Comparison of ENCODE assay signal across 8 mouse cellular contexts in the genomic region with DNA sequence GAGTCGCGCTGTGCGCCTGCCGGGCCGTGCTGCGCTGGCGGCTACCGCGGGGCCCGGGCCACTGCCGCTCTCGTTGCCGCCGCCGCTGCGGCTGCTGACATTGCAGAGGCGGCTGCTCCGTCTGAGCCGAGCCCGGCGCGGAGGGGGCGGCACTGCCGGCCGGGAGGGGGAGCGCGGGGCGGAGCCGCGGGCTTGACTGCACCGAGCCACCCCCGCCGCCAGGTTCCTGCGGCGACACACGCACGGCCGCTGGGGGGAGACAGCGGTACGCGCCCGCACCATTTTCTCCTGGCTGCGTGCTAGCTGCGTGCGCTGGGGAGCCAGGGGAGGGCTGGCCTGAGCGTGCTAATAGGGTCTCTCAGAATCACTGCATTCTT. TPM values are rescaled to one million over a fixed set of nuclear protein-coding genes. Genes with fewer than 3 reads are reported as not detected.
DNase-seq lines count a peak whose midpoint lies in the region; ATAC-seq and TF ChIP-seq lines count a peak whose summit lies in the region.

A gene (minus strand): TSS at position 131 of the 377 bp plus-strand sequence.

- H3K9ac ChIP-seq in hindbrain, embryonic 14.5 days, result peak within 1 kb of the TSS; percentile 97
- peak within 1 kb of the TSS; percentile 30 for H3K9ac ChIP-seq in lung, embryonic 15.5 days

- peak; percentile 3 for DNase-seq in T-cell, adult 2 months (ENCODE audit: low spot score)
- peak; percentile 95 to 98 for DNase-seq in cerebellum, postnatal 25 days
- peak; percentile 84 for DNase-seq in gastrocnemius, adult 18-20 months (ENCODE audit: low spot score)
- DNase-seq in hindbrain, embryonic 14.5 days (ENCODE audit: low spot score), result peak; percentile 94
- peak; percentile 95 to 97 for DNase-seq in layer of hippocampus, postnatal 10 days (ENCODE audit: low spot score in 2 of 2)
- DNase-seq in ovary, postnatal 14 days (ENCODE audit: low spot score), result peak; percentile 79
- DNase-seq in thymus, adult 2 months, result peak; percentile 67

- peak; percentile 70; the same call in 1 of the 2 replicates for TF ChIP-seq CTCF in thymus, adult 2 months (IDR thresholded peaks at IDR 0.05; ENCODE audit: borderline replicate concordance, control insufficient read depth, extremely low read depth, insufficient read depth, low read length, poor library complexity)

- H3K36me3 ChIP-seq in hindbrain, embryonic 14.5 days (replicated peaks; ENCODE audit: control insufficient read depth, insufficient read depth), result no peaks in the 10 kb centered on the region
- no peaks in the 10 kb centered on the region for H3K36me3 ChIP-seq in lung, embryonic 15.5 days
- no peaks in the 10 kb centered on the region for H3K36me3 ChIP-seq in thymus, adult 2 months (ENCODE audit: control insufficient read depth, insufficient read depth, low read length)

- WGBS in hindbrain, embryonic 14.5 days, result under 1% methylated on average over 44 of the region's 46 CpGs
- WGBS in lung, embryonic 15.5 days, result under 1% methylated on average over 46 of the region's 46 CpGs
- 1% methylated on average over 44 of the region's 46 CpGs for WGBS in thymus, adult 2 months

- peaks cover 28% of the 10 kb centered on the region for H3K4me1 ChIP-seq in hindbrain, embryonic 14.5 days (replicated peaks; ENCODE audit: control insufficient read depth, insufficient read depth, low read length)
- peaks cover 20% of the 10 kb centered on the region for H3K4me1 ChIP-seq in lung, embryonic 15.5 days
- peaks cover 10% of the 10 kb centered on the region; the same call in 1 of the 2 replicates for H3K4me1 ChIP-seq in thymus, adult 2 months (replicated peaks; ENCODE audit: control insufficient read depth, insufficient read depth, low read length)

- H3K27me3 ChIP-seq in hindbrain, embryonic 14.5 days (ENCODE audit: control insufficient read depth, insufficient read depth, low read length), result no peaks in the 10 kb centered on the region
- H3K27me3 ChIP-seq in lung, embryonic 15.5 days, result peaks cover 65% of the 10 kb centered on the region
- peaks cover 9% of the 10 kb centered on the region; the same call in 1 of the 2 replicates for H3K27me3 ChIP-seq in thymus, adult 2 months (ENCODE audit: control insufficient read depth, insufficient read depth, low read length)

- TF ChIP-seq POLR2A in thymus, adult 2 months (IDR thresholded peaks at IDR 0.05; ENCODE audit: control insufficient read depth, extremely low read depth, insufficient read depth, low read length, poor library complexity), result no peak

- ATAC-seq in hindbrain, embryonic 14.5 days (ENCODE audit: low FRiP score), result peak; percentile 95
- peak; percentile 91 for ATAC-seq in lung, embryonic 15.5 days (ENCODE audit: borderline replicate concordance, extremely low read depth, low FRiP score, low TSS enrichment)

- H3K27ac ChIP-seq in hindbrain, embryonic 14.5 days, result peak within 1 kb of the TSS; percentile 98
- no peak within 1 kb of the TSS for H3K27ac ChIP-seq in lung, embryonic 15.5 days
- H3K27ac ChIP-seq in thymus, adult 2 months (ENCODE audit: control insufficient read depth, insufficient read depth, low read length), result no peak within 1 kb of the TSS

- H3K4me3 ChIP-seq in hindbrain, embryonic 14.5 days (replicated peaks; ENCODE audit: low read length), result peak within 1 kb of the TSS; percentile 95
- peak within 1 kb of the TSS; percentile 54 for H3K4me3 ChIP-seq in lung, embryonic 15.5 days
- H3K4me3 ChIP-seq in thymus, adult 2 months (ENCODE audit: control insufficient read depth, insufficient read depth, low read length), result peak within 1 kb of the TSS; percentile 36

- H3K4me2 ChIP-seq in hindbrain, embryonic 14.5 days (replicated peaks), result peak within 1 kb of the TSS; percentile 92
- peak within 1 kb of the TSS; percentile 98 for H3K4me2 ChIP-seq in lung, embryonic 15.5 days

- no peaks in the 10 kb centered on the region for H3K9me3 ChIP-seq in hindbrain, embryonic 14.5 days (ENCODE audit: control insufficient read depth, low read length)
- 0 out of 2 replicates have a peak, but pooled peaks cover 3% of the 10 kb centered on the region for H3K9me3 ChIP-seq in lung, embryonic 15.5 days

RNA-seq across cellular contexts. Expression of the gene that starts here (rescaled TPM):
- total RNA-seq in gastrocnemius, adult 18-20 months (2021), result under 1 TPM; 0.62 to 1.00 TPM
- polyA plus RNA-seq in hindbrain, embryonic 14.5 days (2014; fragmentation: Nextera tagmentation; extraction: Ambion mirVana), result 49.4 and 49.8 TPM in 2 replicates
- 100 to 1,000 TPM; 201 to 208 TPM for total RNA-seq in layer of hippocampus, postnatal 10 days (2021)
- 0.09 and 0.30 TPM in 2 replicates for polyA plus RNA-seq in lung, embryonic 15.5 days (2015; fragmentation: Nextera tagmentation; extraction: Ambion mirVana)
- polyA plus RNA-seq in thymus, adult 2 months (2012; rRNA removed), result 2.7 and 4.5 TPM in 2 replicates

Comparison
In these comparisons a context has a peak if more than half of its experiments do, and no peak if none do; other contexts are left out.
1. RNA of the gene that starts here (total RNA-seq): 201 to 208 TPM in layer of hippocampus, postnatal 10 days; 0.62 to 1.00 TPM in gastrocnemius, adult 18-20 months; every median in the first group is over 100 times any median in the second.
2. Peak in DNase-seq in gastrocnemius, adult 18-20 months; RNA of the gene not detected or under 1 TPM.
3. Peak in ATAC-seq, H3K4me3 ChIP-seq, H3K9ac ChIP-seq and H3K4me2 ChIP-seq in lung, embryonic 15.5 days; RNA of the gene not detected or under 1 TPM.
4. DNase-seq: peak in every context shown above with its lines; median percentile 96 in cerebellum, postnatal 25 days; 96 in layer of hippocampus, postnatal 10 days; 94 in hindbrain, embryonic 14.5 days; 84 in gastrocnemius, adult 18-20 months; 79 in ovary, postnatal 14 days; 67 in thymus, adult 2 months; 3 in T-cell, adult 2 months.
5. H3K4me3 ChIP-seq: peak in every context shown above with its lines; median percentile 95 in hindbrain, embryonic 14.5 days; 54 in lung, embryonic 15.5 days; 36 in thymus, adult 2 months.